Mouse (Mus musculus) olfactory bulb, adult 2 months (tissue): ENCODE measurements around the gene Akirin1.

Source experiments
- CTCF ChIP-seq: fragments of 200-500 bp; IDR thresholded peaks from 2 replicates; pipeline ENCODE4 v1.5.1; 2012; ENCODE audit warnings: low read depth, mild to moderate bottlenecking, low read length, moderate library complexity; ENCODE audit not compliant: insufficient read depth
- POLR2A ChIP-seq: fragments of 200-500 bp; IDR thresholded peaks from 2 replicates; pipeline ENCODE4 v1.6.1; 2012; ENCODE audit warnings: mild to moderate bottlenecking, low read depth, low read length, moderate library complexity; ENCODE audit not compliant: insufficient read depth

GRCm38 (mm10) chr4:123693384-123693783 is 56.8 kb downstream of the Akirin1 start:
- TF ChIP-seq CTCF (no peak), POLR2A (no peak)
